Mouse (Mus musculus) MEL (cell line): Measurements from ENCODE around the gene Enox2.

Source experiments
- CHD2 ChIP-seq: IDR thresholded peaks from 2 replicates; pipeline ENCODE4 v1.6.1; 2011; ENCODE audit warnings: low read length, improper control_type of control experiment
- CTCF ChIP-seq, 3 experiments: IDR thresholded peaks in 2 of 3; conservative IDR thresholded peaks in 1 of 3; 2 replicates each; pipeline ENCODE4 v1.5.1; 2011 to 2012; ENCODE audit warnings: low read length in 3 of 3, low read depth in 2 of 3, mild to moderate bottlenecking in 2 of 3, improper control_type of control experiment in 1 of 3, inconsistent platforms in 1 of 3, mixed read lengths in 1 of 3, moderate library complexity in 1 of 3; ENCODE audit not compliant: control insufficient read depth in 1 of 3, insufficient read depth in 1 of 3, poor library complexity in 1 of 3, severe bottlenecking in 1 of 3
- EP300 ChIP-seq, 2 experiments: IDR thresholded peaks; 2 replicates each; pipeline ENCODE4 v1.6.1; 2011; ENCODE audit warnings: improper control_type of control experiment in 2 of 2, low read length in 2 of 2, low read depth in 1 of 2, mild to moderate bottlenecking in 1 of 2
- GABPA ChIP-seq: IDR thresholded peaks from 2 replicates; pipeline ENCODE4 v1.6.1; 2012; ENCODE audit warnings: low read depth, mild to moderate bottlenecking, inconsistent platforms, low read length, improper control_type of control experiment, moderate library complexity
- HCFC1 ChIP-seq: IDR thresholded peaks from 2 replicates; pipeline ENCODE4 v1.6.1; 2012; ENCODE audit warnings: low read depth, mild to moderate bottlenecking, inconsistent platforms, low read length, improper control_type of control experiment, moderate library complexity
- MAFK ChIP-seq: IDR thresholded peaks from 2 replicates; pipeline ENCODE4 v1.6.1; 2011; ENCODE audit warnings: low read depth, mild to moderate bottlenecking, low read length, improper control_type of control experiment, borderline replicate concordance
- MAZ ChIP-seq: IDR thresholded peaks from 2 replicates; pipeline ENCODE4 v1.6.1; 2012; ENCODE audit warnings: low read depth, mild to moderate bottlenecking, inconsistent platforms, low read length, improper control_type of control experiment
- MEF2A ChIP-seq: IDR thresholded peaks from 2 replicates; pipeline ENCODE4 v1.6.1; 2014; ENCODE audit warnings: low read depth, mild to moderate bottlenecking, inconsistent platforms, low read length, improper control_type of control experiment; ENCODE audit not compliant: poor library complexity, insufficient replicate concordance, severe bottlenecking; ENCODE audit errors: extremely low read depth
- MXI1 ChIP-seq: IDR thresholded peaks from 2 replicates; pipeline ENCODE4 v1.6.1; 2011; ENCODE audit warnings: mild to moderate bottlenecking, low read depth, low read length, improper control_type of control experiment
- POLR2A ChIP-seq, 2 experiments: IDR thresholded peaks; 2 replicates each; pipeline ENCODE4 v1.6.1; 2011 to 2012; ENCODE audit warnings: low read length in 2 of 2, mild to moderate bottlenecking in 2 of 2, control low read depth in 1 of 2, improper control_type of control experiment in 1 of 2, low read depth in 1 of 2, moderate library complexity in 1 of 2; ENCODE audit not compliant: control insufficient read depth in 1 of 2, insufficient read depth in 1 of 2, poor library complexity in 1 of 2
- ZKSCAN1 ChIP-seq: IDR thresholded peaks from 2 replicates; pipeline ENCODE4 v1.6.1; 2012; ENCODE audit warnings: low read depth, mild to moderate bottlenecking, inconsistent platforms, low read length, improper control_type of control experiment, moderate library complexity

GRCm38 (mm10) chrX:49073563-49073962 lies 214.5 kb downstream of the Enox2 start:
- no peak for TF ChIP-seq EP300 (IDR thresholded peaks at IDR 0.05; ENCODE audit: low read depth in 1 of 2, low read length in 2 of 2)
- TF ChIP-seq POLR2A (IDR thresholded peaks at IDR 0.05; ENCODE audit: control insufficient read depth in 1 of 2, insufficient read depth in 1 of 2, low read depth in 1 of 2, low read length in 2 of 2, poor library complexity in 1 of 2) = no peak
- no peak for TF ChIP-seq CTCF (IDR thresholded peaks at IDR 0.05 in 2 of 3, conservative IDR thresholded peaks at IDR 0.05 in 1 of 3; ENCODE audit: control insufficient read depth in 1 of 3, insufficient read depth in 1 of 3, low read depth in 2 of 3, low read length in 3 of 3, poor library complexity in 1 of 3, severe bottlenecking in 1 of 3)
- no peak for TF ChIP-seq CHD2
- no peak for TF ChIP-seq MEF2A
- TF ChIP-seq MAZ = no peak
- TF ChIP-seq MAFK = no peak
- TF ChIP-seq MXI1 = no peak
- no peak for TF ChIP-seq GABPA
- no peak for TF ChIP-seq ZKSCAN1
- no peak for TF ChIP-seq HCFC1
